ENCODE assay signal across 27 mouse cellular contexts in genomic region chr8:116467027-116467426, GRCm38 (mm10). TPM values are rescaled to one million over a fixed set of nuclear protein-coding genes. Genes with fewer than 3 reads are reported as not detected.
"Had no signal": no experiment of that assay in that cellular context is flagged by ENCODE, and none has a peak within 500 bp of the region (broad histone marks: within the 10 kb centered on the region; RNA-seq: fewer than 3 reads in every experiment).

No protein-coding gene starts in this region.

- H3K4me3 ChIP-seq: heart, adult 2 months; heart, embryonic 10.5 days; heart, embryonic 12.5 days; hindbrain, embryonic 13.5 days; hindbrain, embryonic 15.5 days; kidney, embryonic 15.5 days; left cerebral cortex, adult 2 months; limb, embryonic 10.5 days; limb, embryonic 12.5 days; liver, embryonic 13.5 days; liver, embryonic 15.5 days had no signal

- H3K27ac ChIP-seq: heart, adult 2 months; heart, embryonic 10.5 days; hindbrain, embryonic 13.5 days; hindbrain, embryonic 15.5 days; hindbrain, postnatal 0 days; kidney, embryonic 15.5 days; kidney, postnatal 0 days; left cerebral cortex, adult 2 months; limb, embryonic 10.5 days; limb, embryonic 12.5 days; liver, embryonic 13.5 days; liver, embryonic 15.5 days had no signal

- ATAC-seq: forebrain, postnatal 0 days; hindbrain, postnatal 0 days; intestine, embryonic 16.5 days had no signal

- DNase-seq: forebrain, postnatal 0 days; gastrocnemius, postnatal 14 days; gastrocnemius, postnatal 36 days; heart, adult 2 months; heart, postnatal 14 days; heart, postnatal 36 days; kidney, adult 11 months; kidney, adult 2 months; kidney, adult 9 months; kidney, postnatal 14 days; kidney, postnatal 36 days; layer of hippocampus, adult 9-11 months; liver; liver, embryonic 13.5 days had no signal

RNA-seq across cellular contexts. Expression of gene Dynlrb2, which starts 37.7 kb away (rescaled TPM):
- total RNA-seq: gastrocnemius, postnatal 14 days; gastrocnemius, postnatal 36 days; heart, adult 2 months; heart, postnatal 14 days; heart, postnatal 36 days; hematopoietic stem cell, adult 5-6 weeks had no signal
